Mouse (Mus musculus) heart, embryonic 15.5 days (tissue): ENCODE data around the gene Txk. TPM values are rescaled to one million over a fixed set of nuclear protein-coding genes. Genes with fewer than 3 reads are reported as not detected.

Experiments
- ATAC-seq: fragments of 200-750 bp; cut with Nextera tagmentation; replicated peaks from 2 replicates; pipeline ENCODE4 v1.8.0; 2017; ENCODE audit warnings: low read depth, moderate TSS enrichment; ENCODE audit not compliant: insufficient number of reproducible peaks, insufficient read depth, low FRiP score
- H3K27ac ChIP-seq: fragments of 300-500 bp; sonication (generic); 2 replicates; pipeline ENCODE4 v1.5.1; 2015; ENCODE audit warnings: mild to moderate bottlenecking, inconsistent platforms
- H3K27me3 ChIP-seq: fragments of 300-500 bp; sonication (generic); 2 replicates; pipeline ENCODE4 v1.6.1; 2015; ENCODE audit warnings: inconsistent platforms
- H3K36me3 ChIP-seq: fragments of 300-500 bp; sonication (generic); 2 replicates; pipeline ENCODE4 v1.6.1; 2015; ENCODE audit warnings: mild to moderate bottlenecking, inconsistent platforms
- H3K4me1 ChIP-seq: fragments of 300-500 bp; sonication (generic); replicated peaks from 2 replicates; pipeline ENCODE4 v1.6.1; 2015; ENCODE audit warnings: inconsistent platforms
- H3K4me2 ChIP-seq: fragments of 300-500 bp; sonication (generic); 2 replicates; pipeline ENCODE4 v1.6.1; 2015; ENCODE audit warnings: inconsistent platforms, mild to moderate bottlenecking, moderate library complexity
- H3K4me3 ChIP-seq: fragments of 300-500 bp; sonication (generic); 2 replicates; pipeline ENCODE4 v1.5.1; 2015; ENCODE audit warnings: mild to moderate bottlenecking, inconsistent platforms
- H3K9ac ChIP-seq: fragments of 300-500 bp; sonication (generic); 2 replicates; pipeline ENCODE4 v1.6.1; 2015; ENCODE audit warnings: mild to moderate bottlenecking, inconsistent platforms
- H3K9me3 ChIP-seq: fragments of 300-500 bp; sonication (generic); replicated peaks from 2 replicates; pipeline ENCODE4 v1.6.1; 2016; ENCODE audit warnings: inconsistent platforms
- WGBS: fragments of 180-500 bp; shearing (Covaris S2); methylation state at CpG from one replicate; pipeline ENCODE4 v1.1.7; 2015; ENCODE audit warnings: mixed read lengths; 5-methylcytosine and 5-hydroxymethylcytosine counted together
- polyA plus RNA-seq: library from polyadenylated mRNA; unstranded; fragments of >200 nt; fragmentation: Nextera tagmentation; extraction: Ambion mirVana; gene quantifications from 2 replicates; pipeline ENCODE4 v1.2.1, GENCODE M21; 2015

Gene Txk
- polyA plus RNA-seq, 1 experiment from 2014 or later: 0.21 TPM

DNA sequence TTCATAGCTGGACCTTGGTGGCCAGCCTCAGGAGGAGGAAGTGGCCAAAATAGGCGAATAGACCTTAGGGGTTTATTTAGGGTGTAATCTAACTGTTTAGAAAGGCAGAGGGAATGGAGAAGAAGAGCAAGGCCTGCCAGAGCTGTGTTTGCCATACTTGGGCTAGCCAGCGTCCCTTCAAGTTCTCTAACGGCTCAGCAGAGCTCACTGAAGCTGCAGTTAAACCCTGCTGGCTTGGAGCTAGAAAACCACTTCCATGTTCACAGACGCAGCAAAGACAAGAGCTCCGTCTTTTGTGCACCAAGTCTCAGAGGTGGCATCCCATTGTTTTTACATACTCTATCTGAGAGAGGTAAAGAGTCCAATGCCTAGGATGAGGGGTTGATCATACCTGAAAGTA lies 2.4 kb downstream of the Txk start:
- Histone ChIP-seq H3K27me3 (no peaks in the 10 kb centered on the region), H3K9me3 (no peaks in the 10 kb centered on the region), H3K36me3 (no peaks in the 10 kb centered on the region; the same call in 1 of the 2 replicates), H3K4me1 (peaks cover 9% of the 10 kb centered on the region; the same call in 1 of the 2 replicates), H3K4me2 (no peak overlapping the region), H3K9ac (no peak overlapping the region), H3K4me3 (no peak overlapping the region), H3K27ac (no peak overlapping the region)
- no peak for ATAC-seq
- 80% methylated on average over 5 of the region's 5 CpGs for WGBS

- no peak for ATAC-seq
- no peak overlapping the region for H3K4me3 ChIP-seq
- H3K4me1 ChIP-seq: peaks cover 9% of the 10 kb centered on the region; the same call in 1 of the 2 replicates
- H3K4me2 ChIP-seq: no peak overlapping the region
- no peaks in the 10 kb centered on the region for H3K27me3 ChIP-seq
- H3K36me3 ChIP-seq: no peaks in the 10 kb centered on the region
- H3K9ac ChIP-seq: no peak overlapping the region
- no peaks in the 10 kb centered on the region for H3K9me3 ChIP-seq
- 64% methylated on average over 7 of the region's 7 CpGs for WGBS
- H3K27ac ChIP-seq: 0 out of 2 replicates have a peak overlapping the region, but pooled peaks have one; percentile 6
Observed at GRCm38 (mm10) chr5:72748659-72749265, 3.8 kb downstream of the Txk start.

GRCm38 (mm10) chr5:72747384-72747783 lies 5.2 kb downstream of the Txk start:
- H3K4me3 ChIP-seq: no peak overlapping the region
- no peaks in the 10 kb centered on the region for H3K36me3 ChIP-seq
- ATAC-seq: no peak
- no peak overlapping the region for H3K9ac ChIP-seq
- WGBS: 47% methylated on average over 4 of the region's 4 CpGs
- H3K27ac ChIP-seq: no peak overlapping the region
- no peaks in the 10 kb centered on the region for H3K9me3 ChIP-seq
- H3K4me2 ChIP-seq: no peak overlapping the region
- no peaks in the 10 kb centered on the region for H3K27me3 ChIP-seq
- peaks cover 9% of the 10 kb centered on the region; the same call in 1 of the 2 replicates for H3K4me1 ChIP-seq

- Histone ChIP-seq H3K36me3 (no peaks in the 10 kb centered on the region), H3K9me3 (no peaks in the 10 kb centered on the region), H3K4me3 (no peak overlapping the region), H3K4me1 (peaks cover 9% of the 10 kb centered on the region; the same call in 1 of the 2 replicates), H3K9ac (no peak overlapping the region), H3K27ac (no peak overlapping the region), H3K27me3 (no peaks in the 10 kb centered on the region), H3K4me2 (no peak overlapping the region)
- no peak for ATAC-seq
- 64% methylated on average over 4 of the region's 4 CpGs for WGBS
Observed at GRCm38 (mm10) chr5:72746461-72746860, 6.1 kb downstream of the Txk start.

DNA sequence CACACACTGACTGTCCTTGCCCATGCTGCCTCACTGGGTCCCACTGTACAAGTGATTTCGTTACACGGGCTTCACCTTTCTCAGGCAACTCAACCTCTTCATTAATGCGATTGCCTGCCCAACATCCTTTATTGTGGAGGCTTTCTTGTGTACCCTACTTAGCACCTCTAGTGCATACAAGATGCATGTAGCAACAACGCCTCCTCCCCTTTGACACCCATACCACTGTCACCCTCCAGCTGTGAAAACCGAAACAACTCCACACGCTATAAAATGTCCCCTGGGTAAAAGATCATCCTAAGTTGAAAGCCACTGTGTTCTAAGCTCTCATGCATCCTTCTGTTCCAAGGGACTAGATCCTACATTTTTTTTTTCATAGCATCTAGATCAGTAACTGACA lies 9.5 kb downstream of the Txk start:
- Histone ChIP-seq H3K4me2 (no peak overlapping the region), H3K4me1 (peaks cover 5% of the 10 kb centered on the region; the same call in 1 of the 2 replicates), H3K4me3 (no peak overlapping the region), H3K27ac (no peak overlapping the region), H3K27me3 (no peaks in the 10 kb centered on the region), H3K9me3 (no peaks in the 10 kb centered on the region), H3K36me3 (no peaks in the 10 kb centered on the region), H3K9ac (no peak overlapping the region)
- WGBS: 90% methylated on average over 6 of the region's 6 CpGs
- ATAC-seq: no peak

GRCm38 (mm10) chr5:72736868-72737267 lies 15.7 kb downstream of the Txk start:
- H3K9ac ChIP-seq: no peak overlapping the region
- H3K4me1 ChIP-seq: peaks cover 16% of the 10 kb centered on the region
- H3K4me3 ChIP-seq: no peak overlapping the region
- no peak for ATAC-seq
- H3K36me3 ChIP-seq: no peaks in the 10 kb centered on the region
- H3K4me2 ChIP-seq: no peak overlapping the region
- WGBS: 40% methylated on average over 7 of the region's 7 CpGs
- no peaks in the 10 kb centered on the region for H3K27me3 ChIP-seq
- H3K27ac ChIP-seq: no peak overlapping the region
- no peaks in the 10 kb centered on the region for H3K9me3 ChIP-seq

GRCm38 (mm10) chr5:72736437-72736836 lies 16.1 kb downstream of the Txk start:
- 25% methylated on average over 8 of the region's 8 CpGs for WGBS
- Histone ChIP-seq H3K4me3 (no peak overlapping the region), H3K9ac (no peak overlapping the region), H3K36me3 (no peaks in the 10 kb centered on the region), H3K4me2 (peak overlapping the region; percentile 22), H3K27ac (no peak overlapping the region), H3K4me1 (peaks cover 16% of the 10 kb centered on the region), H3K27me3 (no peaks in the 10 kb centered on the region), H3K9me3 (no peaks in the 10 kb centered on the region)
- ATAC-seq: no peak

- Histone ChIP-seq H3K36me3 (no peaks in the 10 kb centered on the region), H3K9ac (no peak overlapping the region), H3K27ac (no peak overlapping the region), H3K9me3 (no peaks in the 10 kb centered on the region), H3K4me3 (no peak overlapping the region), H3K4me2 (peak overlapping the region; percentile 22), H3K4me1 (peaks cover 16% of the 10 kb centered on the region), H3K27me3 (no peaks in the 10 kb centered on the region)
- 41% methylated on average over 7 of the region's 7 CpGs for WGBS
- ATAC-seq: 0 out of 2 replicates have a peak, but pooled peaks have one; percentile 62
Observed at GRCm38 (mm10) chr5:72735763-72736162, 16.8 kb downstream of the Txk start.

- Histone ChIP-seq H3K27me3 (no peaks in the 10 kb centered on the region), H3K27ac (no peak overlapping the region), H3K9me3 (no peaks in the 10 kb centered on the region), H3K36me3 (no peaks in the 10 kb centered on the region), H3K4me3 (no peak overlapping the region), H3K4me2 (no peak overlapping the region), H3K4me1 (peaks cover 16% of the 10 kb centered on the region), H3K9ac (no peak overlapping the region)
- 89% methylated on average over 1 of the region's 1 CpGs for WGBS
- no peak for ATAC-seq
Observed at GRCm38 (mm10) chr5:72732885-72733284, 19.7 kb downstream of the Txk start.

GRCm38 (mm10) chr5:72725404-72725803 lies 27.2 kb downstream of the Txk start:
- H3K4me3 ChIP-seq: no peak overlapping the region
- H3K9me3 ChIP-seq: no peaks in the 10 kb centered on the region
- no peaks in the 10 kb centered on the region for H3K36me3 ChIP-seq
- 69% methylated on average over 3 of the region's 3 CpGs for WGBS
- no peaks in the 10 kb centered on the region for H3K4me1 ChIP-seq
- ATAC-seq: no peak
- H3K27me3 ChIP-seq: no peaks in the 10 kb centered on the region
- H3K4me2 ChIP-seq: no peak overlapping the region
- H3K9ac ChIP-seq: no peak overlapping the region
- no peak overlapping the region for H3K27ac ChIP-seq

DNA sequence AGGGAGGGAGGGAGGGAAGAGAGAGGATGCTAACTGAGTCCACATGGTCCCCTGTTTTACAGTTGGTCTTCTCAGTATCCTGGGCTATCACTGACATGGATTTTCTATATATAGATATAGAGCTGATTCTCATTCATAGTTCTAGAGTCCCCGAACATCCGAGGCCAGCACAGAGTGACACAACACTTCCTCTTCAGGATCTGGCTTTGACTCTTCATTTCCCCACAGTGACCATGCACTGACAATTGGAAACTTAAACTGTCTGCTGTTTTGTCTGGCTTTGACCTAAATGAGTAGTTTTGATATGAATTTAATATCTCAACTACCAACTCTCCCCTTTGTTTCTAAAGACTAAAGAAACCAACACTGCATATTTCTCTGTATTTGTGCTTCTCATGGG lies 29.1 kb downstream of the Txk start:
- no peak overlapping the region for H3K9ac ChIP-seq
- H3K36me3 ChIP-seq: no peaks in the 10 kb centered on the region
- no peaks in the 10 kb centered on the region for H3K27me3 ChIP-seq
- H3K4me1 ChIP-seq: no peaks in the 10 kb centered on the region
- H3K27ac ChIP-seq: no peak overlapping the region
- H3K9me3 ChIP-seq: no peaks in the 10 kb centered on the region
- H3K4me2 ChIP-seq: no peak overlapping the region
- no peak overlapping the region for H3K4me3 ChIP-seq
- 36% methylated on average over 2 of the region's 2 CpGs for WGBS
- no peak for ATAC-seq

- Histone ChIP-seq H3K36me3 (no peaks in the 10 kb centered on the region), H3K27ac (no peak overlapping the region), H3K4me2 (no peak overlapping the region), H3K27me3 (no peaks in the 10 kb centered on the region), H3K9me3 (no peaks in the 10 kb centered on the region), H3K4me3 (no peak overlapping the region), H3K9ac (no peak overlapping the region), H3K4me1 (no peaks in the 10 kb centered on the region)
- ATAC-seq: no peak
- WGBS: 56% methylated on average over 7 of the region's 7 CpGs
Observed at GRCm38 (mm10) chr5:72720587-72720986, 32.0 kb downstream of the Txk start.
